Mouse (Mus musculus) thymus, adult 2 months (tissue): ENCODE results near the gene Paqr5. TPM values are rescaled to one million over a fixed set of nuclear protein-coding genes. Genes with fewer than 3 reads are reported as not detected.

Experiments
- DNase-seq: peaks from one replicate; pipeline ENCODE4 v3.0.0; 2021
- H3K27ac ChIP-seq: fragments of 200-500 bp; 2 replicates; pipeline ENCODE4 v1.5.1; 2012; ENCODE audit warnings: low read length, control low read depth; ENCODE audit not compliant: control insufficient read depth, insufficient read depth
- H3K27me3 ChIP-seq: fragments of 200-500 bp; 2 replicates; pipeline ENCODE4 v1.6.1; 2012; ENCODE audit warnings: mild to moderate bottlenecking, low read length, moderate library complexity, mixed read lengths; ENCODE audit not compliant: control insufficient read depth, insufficient read depth
- H3K36me3 ChIP-seq: fragments of 200-500 bp; 2 replicates; pipeline ENCODE4 v1.6.1; 2012; ENCODE audit warnings: mild to moderate bottlenecking, low read length, moderate library complexity; ENCODE audit not compliant: control insufficient read depth, insufficient read depth
- H3K4me1 ChIP-seq: fragments of 200-500 bp; replicated peaks from 2 replicates; pipeline ENCODE4 v1.6.1; 2012; ENCODE audit warnings: low read length; ENCODE audit not compliant: control insufficient read depth, insufficient read depth
- H3K4me3 ChIP-seq: fragments of 200-500 bp; 2 replicates; pipeline ENCODE4 v1.5.1; 2012; ENCODE audit warnings: mild to moderate bottlenecking, low read length, control low read depth, moderate library complexity; ENCODE audit not compliant: control insufficient read depth, insufficient read depth
- CTCF ChIP-seq: fragments of 200-500 bp; IDR thresholded peaks from 2 replicates; pipeline ENCODE4 v1.5.1; 2012; ENCODE audit warnings: mild to moderate bottlenecking, control low read depth, low read length, moderate library complexity, borderline replicate concordance; ENCODE audit not compliant: control insufficient read depth, poor library complexity, insufficient read depth; ENCODE audit errors: extremely low read depth
- POLR2A ChIP-seq: fragments of 200-500 bp; IDR thresholded peaks from 2 replicates; pipeline ENCODE4 v1.6.1; 2012; ENCODE audit warnings: mild to moderate bottlenecking, low read length, control low read depth, moderate library complexity; ENCODE audit not compliant: control insufficient read depth, poor library complexity, insufficient read depth; ENCODE audit errors: extremely low read depth
- WGBS: fragments of 180-500 bp; shearing (Covaris S2); methylation state at CpG from one replicate; pipeline ENCODE4 v1.1.7; 2018; 5-methylcytosine and 5-hydroxymethylcytosine counted together
- polyA plus RNA-seq: library from polyadenylated mRNA; depleted of rRNA; stranded (reverse); fragments of >200 nt; gene quantifications from 2 replicates; pipeline ENCODE4 v1.2.3, GENCODE M21; 2012

Paqr5 gene
- polyA plus RNA-seq, 1 experiment = 5.3 TPM

- no peak overlapping the region for H3K4me3 ChIP-seq
- WGBS = over 99% methylated on average over 6 of the region's 6 CpGs
Observed at GRCm38 (mm10) chr9:62022961-62023680, 3.5 kb downstream of the Paqr5 start.

GRCm38 (mm10) chr9:62021583-62022120 is 5.0 kb downstream of the Paqr5 start:
- Histone ChIP-seq H3K4me1 (peaks cover 8% of the 10 kb centered on the region), H3K36me3 (no peaks in the 10 kb centered on the region), H3K27me3 (no peaks in the 10 kb centered on the region), H3K4me3 (no peak overlapping the region), H3K27ac (no peak overlapping the region)
- no peak for DNase-seq
- no peak for TF ChIP-seq CTCF
- TF ChIP-seq POLR2A = no peak
- 51% methylated on average over 7 of the region's 7 CpGs for WGBS

More at GRCm38 (mm10) chr9:62022961-62023680, 3.5 kb downstream of the Paqr5 start:
- no peaks in the 10 kb centered on the region for H3K27me3 ChIP-seq
- no peak overlapping the region for H3K27ac ChIP-seq
- no peaks in the 10 kb centered on the region for H3K36me3 ChIP-seq
- DNase-seq = no peak
- H3K4me1 ChIP-seq = peaks cover 15% of the 10 kb centered on the region
- no peak for TF ChIP-seq CTCF
- TF ChIP-seq POLR2A = no peak

- DNase-seq = no peak
- H3K36me3 ChIP-seq = no peaks in the 10 kb centered on the region
- H3K4me3 ChIP-seq = no peak overlapping the region
- H3K27ac ChIP-seq = no peak overlapping the region
- H3K27me3 ChIP-seq = no peaks in the 10 kb centered on the region
- WGBS = 11% methylated on average over 7 of the region's 7 CpGs
- TF ChIP-seq CTCF (no peak), POLR2A (no peak)
- no peaks in the 10 kb centered on the region for H3K4me1 ChIP-seq
Observed at GRCm38 (mm10) chr9:62020259-62020658, 6.4 kb downstream of the Paqr5 start.

- H3K27me3 ChIP-seq = no peaks in the 10 kb centered on the region
- no peak overlapping the region for H3K27ac ChIP-seq
- TF ChIP-seq CTCF (no peak), POLR2A (no peak)
- DNase-seq = no peak
- no peaks in the 10 kb centered on the region for H3K4me1 ChIP-seq
- H3K4me3 ChIP-seq = no peak overlapping the region
- H3K36me3 ChIP-seq = no peaks in the 10 kb centered on the region
- 91% methylated on average over 14 of the region's 14 CpGs for WGBS
Observed at GRCm38 (mm10) chr9:62018229-62019093, 8.2 kb downstream of the Paqr5 start.

- WGBS = 89% methylated on average over 6 of the region's 6 CpGs
- H3K27ac ChIP-seq = no peak overlapping the region
- DNase-seq = no peak
- no peaks in the 10 kb centered on the region for H3K27me3 ChIP-seq
- no peaks in the 10 kb centered on the region for H3K4me1 ChIP-seq
- H3K36me3 ChIP-seq = no peaks in the 10 kb centered on the region
- no peak overlapping the region for H3K4me3 ChIP-seq
- TF ChIP-seq CTCF (no peak), POLR2A (no peak)
Observed at GRCm38 (mm10) chr9:62017329-62017728, 9.3 kb downstream of the Paqr5 start.

- no peaks in the 10 kb centered on the region for H3K27me3 ChIP-seq
Observed at GRCm38 (mm10) chr9:62015504-62015903, 11.2 kb downstream of the Paqr5 start.

More at GRCm38 (mm10) chr9:62015504-62015903, 11.2 kb downstream of the Paqr5 start:
- no peak overlapping the region for H3K27ac ChIP-seq
- no peak overlapping the region for H3K4me3 ChIP-seq
- 77% methylated on average over 3 of the region's 3 CpGs for WGBS
- no peaks in the 10 kb centered on the region for H3K36me3 ChIP-seq
- H3K4me1 ChIP-seq = no peaks in the 10 kb centered on the region
- peak; percentile 13 for DNase-seq
- TF ChIP-seq POLR2A (no peak), CTCF (no peak)
